Mouse (Mus musculus): Measurements from ENCODE around the gene Ptprg. TPM values are rescaled to one million over a fixed set of nuclear protein-coding genes. Genes with fewer than 3 reads are reported as not detected.
A peak's percentile ranks its signal among the peaks of the same experiment; 100 is the strongest.
"Not testable (repeated sequence)": the region's sequence is repeated elsewhere in the genome, so short reads cannot be mapped to it uniquely, and the experiment has no call there.

Ptprg gene
- polyA plus RNA-seq, 1 experiment from 2014 or later = 27.1 TPM

GRCm38 (mm10) chr14:11955020-11955882, 401.9 kb downstream of the Ptprg start:
- peaks cover 19% of the 10 kb centered on the region for H3K27me3 ChIP-seq (replicated peaks; ENCODE audit: control insufficient read depth, insufficient read depth, low read length)
- H3K9ac ChIP-seq (ENCODE audit: low read length) = no peak overlapping the region
- H3K36me3 ChIP-seq (ENCODE audit: control insufficient read depth, insufficient read depth, low read length) = peaks cover 3% of the 10 kb centered on the region; the same call in 1 of the 2 replicates
- ATAC-seq (no peak), DNase-seq (ENCODE audit: low spot score) (no peak)
- H3K9me3 ChIP-seq (replicated peaks; ENCODE audit: control insufficient read depth, low read length) = no peaks in the 10 kb centered on the region
- H3K4me2 ChIP-seq (ENCODE audit: low read length) = no peak overlapping the region
- H3K4me1 ChIP-seq (ENCODE audit: control insufficient read depth, insufficient read depth, low read length) = no peaks in the 10 kb centered on the region
- H3K27ac ChIP-seq (ENCODE audit: low read depth, low read length) = no peak overlapping the region
- H3K4me3 ChIP-seq (ENCODE audit: low read depth, low read length) = no peak overlapping the region
- 83% methylated on average over 6 of the region's 6 CpGs for WGBS

- H3K27ac ChIP-seq (ENCODE audit: low read depth, low read length) = no peak overlapping the region
- peak; percentile 91 for DNase-seq (ENCODE audit: low spot score)
- no peak overlapping the region for H3K4me2 ChIP-seq (ENCODE audit: low read length)
- H3K4me3 ChIP-seq (ENCODE audit: low read depth, low read length) = no peak overlapping the region
- no peak overlapping the region for H3K9ac ChIP-seq (ENCODE audit: low read length)
- 14% methylated on average over 15 of the region's 15 CpGs for whole genome bisulfite sequencing
- H3K36me3 ChIP-seq (ENCODE audit: control insufficient read depth, insufficient read depth, low read length) = no peaks in the 10 kb centered on the region
- H3K4me1 ChIP-seq (ENCODE audit: control insufficient read depth, insufficient read depth, low read length) = 0 out of 2 replicates have a peak, but pooled peaks cover 2% of the 10 kb centered on the region
- H3K27me3 ChIP-seq (replicated peaks; ENCODE audit: control insufficient read depth, insufficient read depth, low read length) = peaks cover 22% of the 10 kb centered on the region
- no peaks in the 10 kb centered on the region for H3K9me3 ChIP-seq (replicated peaks; ENCODE audit: control insufficient read depth, low read length)
- ATAC-seq = peak; percentile 90
Measured at GRCm38 (mm10) chr14:11960269-11961121, 407.2 kb downstream of the Ptprg start.

GRCm38 (mm10) chr14:11962101-11962500, 408.8 kb downstream of the Ptprg start:
- no peak overlapping the region for H3K9ac ChIP-seq (ENCODE audit: low read length)
- H3K4me1 ChIP-seq (ENCODE audit: control insufficient read depth, insufficient read depth, low read length) = 0 out of 2 replicates have a peak, but pooled peaks cover 2% of the 10 kb centered on the region
- 93% methylated on average over 5 of the region's 5 CpGs for WGBS
- ATAC-seq (no peak), DNase-seq (ENCODE audit: low spot score) (no peak)
- H3K36me3 ChIP-seq (ENCODE audit: control insufficient read depth, insufficient read depth, low read length) = no peaks in the 10 kb centered on the region
- no peak overlapping the region for H3K4me2 ChIP-seq (ENCODE audit: low read length)
- no peak overlapping the region for H3K4me3 ChIP-seq (ENCODE audit: low read depth, low read length)
- no peak overlapping the region for H3K27ac ChIP-seq (ENCODE audit: low read depth, low read length)
- H3K9me3 ChIP-seq (replicated peaks; ENCODE audit: control insufficient read depth, low read length) = no peaks in the 10 kb centered on the region
- H3K27me3 ChIP-seq (replicated peaks; ENCODE audit: control insufficient read depth, insufficient read depth, low read length) = peaks cover 22% of the 10 kb centered on the region

GRCm38 (mm10) chr14:11962561-11962960, 409.2 kb downstream of the Ptprg start:
- H3K4me2 ChIP-seq (ENCODE audit: low read length) = no peak overlapping the region
- no peak overlapping the region for H3K9ac ChIP-seq (ENCODE audit: low read length)
- 93% methylated on average over 8 of the region's 8 CpGs for WGBS
- no peak overlapping the region for H3K27ac ChIP-seq (ENCODE audit: low read depth, low read length)
- ATAC-seq = no peak
- H3K9me3 ChIP-seq (replicated peaks; ENCODE audit: control insufficient read depth, low read length) = no peaks in the 10 kb centered on the region
- no peak overlapping the region for H3K4me3 ChIP-seq (ENCODE audit: low read depth, low read length)
- H3K27me3 ChIP-seq (replicated peaks; ENCODE audit: control insufficient read depth, insufficient read depth, low read length) = peaks cover 22% of the 10 kb centered on the region
- H3K4me1 ChIP-seq (ENCODE audit: control insufficient read depth, insufficient read depth, low read length) = 0 out of 2 replicates have a peak, but pooled peaks cover 2% of the 10 kb centered on the region
- H3K36me3 ChIP-seq (ENCODE audit: control insufficient read depth, insufficient read depth, low read length) = no peaks in the 10 kb centered on the region
- no peak for DNase-seq (ENCODE audit: low spot score)

GRCm38 (mm10) chr14:11963791-11964190, 410.5 kb downstream of the Ptprg start:
- 95% methylated on average over 10 of the region's 10 CpGs for WGBS
- H3K9me3 ChIP-seq (replicated peaks; ENCODE audit: control insufficient read depth, low read length) = no peaks in the 10 kb centered on the region
- no peak overlapping the region for H3K4me2 ChIP-seq (ENCODE audit: low read length)
- no peak overlapping the region for H3K9ac ChIP-seq (ENCODE audit: low read length)
- ATAC-seq = no peak
- H3K4me1 ChIP-seq (ENCODE audit: control insufficient read depth, insufficient read depth, low read length) = 0 out of 2 replicates have a peak, but pooled peaks cover 2% of the 10 kb centered on the region
- no peak for DNase-seq (ENCODE audit: low spot score)
- no peaks in the 10 kb centered on the region for H3K36me3 ChIP-seq (ENCODE audit: control insufficient read depth, insufficient read depth, low read length)
- H3K27ac ChIP-seq (ENCODE audit: low read depth, low read length) = no peak overlapping the region
- no peak overlapping the region for H3K4me3 ChIP-seq (ENCODE audit: low read depth, low read length)
- H3K27me3 ChIP-seq (replicated peaks; ENCODE audit: control insufficient read depth, insufficient read depth, low read length) = peaks cover 15% of the 10 kb centered on the region

- H3K36me3 ChIP-seq (ENCODE audit: control insufficient read depth, insufficient read depth, low read length) = not testable (repeated sequence)
Measured at GRCm38 (mm10) chr14:11964326-11964725, 411.0 kb downstream of the Ptprg start.

GRCm38 (mm10) chr14:11965878-11966277, 412.5 kb downstream of the Ptprg start:
- Histone ChIP-seq H3K4me1 (ENCODE audit: control insufficient read depth, insufficient read depth, low read length) (0 out of 2 replicates have a peak, but pooled peaks cover 1% of the 10 kb centered on the region), H3K4me3 (ENCODE audit: low read depth, low read length) (no peak overlapping the region), H3K27ac (ENCODE audit: low read depth, low read length) (no peak overlapping the region), H3K4me2 (ENCODE audit: low read length) (no peak overlapping the region), H3K27me3 (replicated peaks; ENCODE audit: control insufficient read depth, insufficient read depth, low read length) (peaks cover 10% of the 10 kb centered on the region), H3K9ac (ENCODE audit: low read length) (no peak overlapping the region), H3K9me3 (replicated peaks; ENCODE audit: control insufficient read depth, low read length) (no peaks in the 10 kb centered on the region), H3K36me3 (ENCODE audit: control insufficient read depth, insufficient read depth, low read length) (no peaks in the 10 kb centered on the region)
- DNase-seq (ENCODE audit: low spot score) (no peak), ATAC-seq (no peak)
- 38% methylated on average over 5 of the region's 5 CpGs for WGBS

More at GRCm38 (mm10) chr14:11964326-11964725, 411.0 kb downstream of the Ptprg start:
- not testable (repeated sequence) for DNase-seq (ENCODE audit: low spot score); H3K27ac ChIP-seq (ENCODE audit: low read depth, low read length); H3K4me2 ChIP-seq (ENCODE audit: low read length); H3K4me3 ChIP-seq (ENCODE audit: low read depth, low read length); H3K27me3 ChIP-seq (replicated peaks; ENCODE audit: control insufficient read depth, insufficient read depth, low read length); H3K9ac ChIP-seq (ENCODE audit: low read length); H3K4me1 ChIP-seq (ENCODE audit: control insufficient read depth, insufficient read depth, low read length); ATAC-seq; H3K9me3 ChIP-seq (replicated peaks; ENCODE audit: control insufficient read depth, low read length)
- 80% methylated on average over 1 of the region's 1 CpGs for WGBS

- H3K27ac ChIP-seq (ENCODE audit: low read depth, low read length) = no peak overlapping the region
- peaks cover 6% of the 10 kb centered on the region; the same call in 1 of the 2 replicates for H3K4me1 ChIP-seq (ENCODE audit: control insufficient read depth, insufficient read depth, low read length)
- no peaks in the 10 kb centered on the region for H3K27me3 ChIP-seq (replicated peaks; ENCODE audit: control insufficient read depth, insufficient read depth, low read length)
- H3K36me3 ChIP-seq (ENCODE audit: control insufficient read depth, insufficient read depth, low read length) = no peaks in the 10 kb centered on the region
- ATAC-seq (no peak), DNase-seq (ENCODE audit: low spot score) (no peak)
- H3K4me2 ChIP-seq (ENCODE audit: low read length) = no peak overlapping the region
- no peaks in the 10 kb centered on the region for H3K9me3 ChIP-seq (replicated peaks; ENCODE audit: control insufficient read depth, low read length)
- 81% methylated on average over 4 of the region's 4 CpGs for WGBS
- no peak overlapping the region for H3K4me3 ChIP-seq (ENCODE audit: low read depth, low read length)
- no peak overlapping the region for H3K9ac ChIP-seq (ENCODE audit: low read length)
Measured at GRCm38 (mm10) chr14:11981764-11982163, 428.4 kb downstream of the Ptprg start.

All from forebrain, embryonic 14.5 days (tissue).